Mouse (Mus musculus): ENCODE measurements around the gene Casp6. TPM values are rescaled to one million over a fixed set of nuclear protein-coding genes. Genes with fewer than 3 reads are reported as not detected.

Casp6 gene
- polyA plus RNA-seq, 1 experiment = 19.1 TPM

DNA sequence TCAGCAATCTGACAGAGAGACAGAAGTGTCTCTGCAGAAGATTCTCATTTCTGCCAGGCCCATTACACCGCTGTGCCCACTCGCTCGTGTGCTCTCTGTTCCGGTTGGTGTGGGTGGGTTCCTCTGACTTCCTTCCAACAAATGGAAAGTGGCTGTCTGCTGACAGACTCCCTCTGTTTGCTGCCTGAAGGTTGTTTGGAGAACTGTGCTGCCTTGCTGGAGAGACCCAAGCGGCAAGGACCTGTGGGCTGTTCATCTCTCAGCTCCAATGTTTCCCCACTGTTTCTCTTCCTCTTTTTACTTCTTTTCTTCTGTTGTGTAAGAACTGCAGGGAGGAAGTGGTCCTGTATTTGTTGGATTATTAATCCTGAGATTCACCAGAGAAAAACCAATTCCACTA is 47.1 kb downstream of the Casp6 start:
- no peak for DNase-seq (ENCODE audit: low read depth in 1 of 2, low spot score in 2 of 2)
- 63% methylated on average over 5 of the region's 5 CpGs for WGBS
- no peaks in the 10 kb centered on the region for H3K36me3 ChIP-seq (ENCODE audit: control insufficient read depth, insufficient read depth, low read length)
- no peaks in the 10 kb centered on the region for H3K27me3 ChIP-seq (ENCODE audit: control insufficient read depth, insufficient read depth, low read length)
- H3K4me1 ChIP-seq (ENCODE audit: control insufficient read depth, insufficient read depth, insufficient read length) = no peaks in the 10 kb centered on the region
- H3K4me3 ChIP-seq (ENCODE audit: extremely low read depth, insufficient read depth, insufficient read length) = no peak overlapping the region
- TF ChIP-seq CTCF (IDR thresholded peaks at IDR 0.05; ENCODE audit: extremely low read depth, insufficient read depth, insufficient read length, insufficient replicate concordance) (no peak), POLR2A (IDR thresholded peaks at IDR 0.05; ENCODE audit: low read depth, low read length) (no peak)
- no peak overlapping the region for H3K27ac ChIP-seq (ENCODE audit: insufficient read depth, low read length)

DNA sequence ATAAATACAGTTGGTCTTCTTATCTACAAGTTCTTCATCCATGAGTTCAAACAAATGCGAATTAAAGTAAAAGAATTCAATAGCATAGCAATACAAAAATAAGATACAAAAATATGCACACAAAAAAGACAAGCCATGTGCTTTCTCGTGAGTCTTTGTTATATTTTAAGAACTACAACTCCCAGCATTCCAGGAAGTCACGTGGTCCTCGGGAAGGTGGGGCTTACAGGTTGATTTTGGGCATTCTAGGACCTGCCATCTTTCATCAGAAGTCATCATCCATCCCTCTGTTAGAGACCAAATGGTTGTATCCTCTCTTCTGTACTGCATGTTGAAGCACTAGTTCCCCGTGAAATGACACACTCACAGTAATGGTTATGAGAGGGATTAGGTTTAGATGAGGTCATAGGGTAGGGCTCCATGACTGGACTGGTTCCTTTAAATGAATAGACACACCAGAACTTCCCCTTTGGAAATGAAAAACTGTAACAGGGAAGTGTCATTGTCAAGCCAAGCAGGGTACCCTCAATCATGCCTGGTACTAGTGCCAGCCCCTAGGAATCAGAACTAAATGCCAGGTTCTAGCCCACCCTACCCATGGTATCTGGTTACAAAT is 48.0 kb downstream of the Casp6 start:
- no peak overlapping the region for H3K4me3 ChIP-seq (ENCODE audit: extremely low read depth, insufficient read depth, insufficient read length)
- 86% methylated on average over 5 of the region's 5 CpGs for WGBS
- H3K36me3 ChIP-seq (ENCODE audit: control insufficient read depth, insufficient read depth, low read length) = no peaks in the 10 kb centered on the region
- no peak overlapping the region for H3K27ac ChIP-seq (ENCODE audit: insufficient read depth, low read length)
- H3K4me1 ChIP-seq (ENCODE audit: control insufficient read depth, insufficient read depth, insufficient read length) = no peaks in the 10 kb centered on the region
- TF ChIP-seq CTCF (IDR thresholded peaks at IDR 0.05; ENCODE audit: extremely low read depth, insufficient read depth, insufficient read length, insufficient replicate concordance) = no peak
- no peak for TF ChIP-seq POLR2A (IDR thresholded peaks at IDR 0.05; ENCODE audit: low read depth, low read length)
- H3K27me3 ChIP-seq (ENCODE audit: control insufficient read depth, insufficient read depth, low read length) = no peaks in the 10 kb centered on the region
- no peak for DNase-seq (ENCODE audit: low read depth in 1 of 2, low spot score in 2 of 2)

DNA sequence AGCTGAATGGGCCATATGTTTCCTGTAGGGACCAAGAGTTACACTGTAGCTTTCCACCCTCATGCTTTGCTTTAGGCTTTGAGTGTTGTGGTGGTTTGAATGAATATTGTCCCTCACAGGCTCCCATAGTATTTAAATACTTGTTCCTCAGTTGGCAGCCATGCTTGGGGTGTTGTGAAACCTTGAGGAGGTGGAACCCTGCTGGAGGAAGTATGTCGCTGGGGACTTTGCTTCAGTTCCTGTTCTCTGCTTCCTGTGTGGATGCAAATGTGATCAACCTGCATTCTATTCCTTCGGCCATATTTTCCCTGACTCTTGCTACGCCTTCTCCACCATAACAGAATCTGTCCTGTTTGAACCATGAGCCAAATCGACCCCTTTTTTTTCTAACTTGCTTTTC is 52.1 kb downstream of the Casp6 start:
- Histone ChIP-seq H3K4me3 (ENCODE audit: extremely low read depth, insufficient read depth, insufficient read length) (no peak overlapping the region), H3K27ac (ENCODE audit: insufficient read depth, low read length) (no peak overlapping the region), H3K27me3 (ENCODE audit: control insufficient read depth, insufficient read depth, low read length) (no peaks in the 10 kb centered on the region), H3K36me3 (ENCODE audit: control insufficient read depth, insufficient read depth, low read length) (no peaks in the 10 kb centered on the region), H3K4me1 (ENCODE audit: control insufficient read depth, insufficient read depth, insufficient read length) (no peaks in the 10 kb centered on the region)
- TF ChIP-seq CTCF (IDR thresholded peaks at IDR 0.05; ENCODE audit: extremely low read depth, insufficient read depth, insufficient read length, insufficient replicate concordance) = no peak
- no peak for TF ChIP-seq POLR2A (IDR thresholded peaks at IDR 0.05; ENCODE audit: low read depth, low read length)
- DNase-seq (ENCODE audit: low read depth in 1 of 2, low spot score in 2 of 2) = no peak
- WGBS = 76% methylated on average over 4 of the region's 4 CpGs

DNA sequence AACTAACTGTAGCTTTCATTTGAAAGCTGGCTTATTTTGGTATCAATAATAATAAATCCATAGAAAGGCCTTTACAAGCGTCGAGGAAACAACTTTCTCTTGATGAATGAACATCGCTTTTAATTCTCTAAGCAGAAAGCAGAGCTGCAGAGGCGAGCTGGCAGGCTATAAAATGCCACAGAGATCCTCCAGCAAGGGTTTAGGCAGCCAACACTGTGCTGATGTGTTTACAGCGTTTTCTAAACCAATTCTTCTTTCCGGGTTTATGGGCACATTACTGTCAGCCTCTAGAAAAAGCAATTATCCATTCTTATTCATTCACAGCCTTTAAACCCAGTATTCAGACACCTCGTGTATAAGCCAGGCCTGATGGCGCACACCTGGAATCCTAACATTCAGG is 61.3 kb downstream of the Casp6 start:
- Histone ChIP-seq H3K4me1 (ENCODE audit: control insufficient read depth, insufficient read depth, insufficient read length) (no peaks in the 10 kb centered on the region), H3K36me3 (ENCODE audit: control insufficient read depth, insufficient read depth, low read length) (no peaks in the 10 kb centered on the region), H3K27ac (ENCODE audit: insufficient read depth, low read length) (no peak overlapping the region), H3K27me3 (ENCODE audit: control insufficient read depth, insufficient read depth, low read length) (no peaks in the 10 kb centered on the region), H3K4me3 (ENCODE audit: extremely low read depth, insufficient read depth, insufficient read length) (no peak overlapping the region)
- DNase-seq (ENCODE audit: low read depth in 1 of 2, low spot score in 2 of 2) = no peak
- WGBS = 87% methylated on average over 8 of the region's 8 CpGs
- TF ChIP-seq POLR2A (IDR thresholded peaks at IDR 0.05; ENCODE audit: low read depth, low read length) (no peak), CTCF (IDR thresholded peaks at IDR 0.05; ENCODE audit: extremely low read depth, insufficient read depth, insufficient read length, insufficient replicate concordance) (no peak)

Other genes starting within 250 kb of the Casp6 start
- gene Egf, start 146.1 kb upstream of the Casp6 start, polyA plus RNA-seq (2012; rRNA removed) = 2.5 and 3.6 TPM in 2 replicates
- gene Lrit3, start 97.4 kb upstream of the Casp6 start, polyA plus RNA-seq (2012; rRNA removed) = not detected in 2 replicates
- gene Rrh, start 78.8 kb upstream of the Casp6 start, polyA plus RNA-seq (2012; rRNA removed) = 0.02 TPM in 1 of 2 replicates, not detected in the other
- gene Gar1, start 70.0 kb upstream of the Casp6 start, polyA plus RNA-seq (2012; rRNA removed) = 29.3 and 30.6 TPM in 2 replicates
- not detected in 2 replicates for gene Cfi, start 65.5 kb upstream of the Casp6 start, polyA plus RNA-seq (2012; rRNA removed)
- gene Pla2g12a, start 22.8 kb upstream of the Casp6 start, polyA plus RNA-seq (2012; rRNA removed) = 21.3 and 37.3 TPM in 2 replicates
- 3.2 and 3.6 TPM in 2 replicates for gene Mcub, start 68.8 kb downstream of the Casp6 start, polyA plus RNA-seq (2012; rRNA removed)
- 58.2 and 63.8 TPM in 2 replicates for gene Sec24b, start 160.1 kb downstream of the Casp6 start, polyA plus RNA-seq (2012; rRNA removed)
- gene Col25a1, start 230.1 kb downstream of the Casp6 start, polyA plus RNA-seq (2012; rRNA removed) = 0.01 TPM in 1 of 2 replicates, not detected in the other

Measured in spleen, adult 2 months (tissue).